Mouse (Mus musculus): ENCODE results near the gene Ccdc125.
A peak's percentile ranks its signal among the peaks of the same experiment; 100 is the strongest.

Ccdc125 gene

GRCm38 (mm10) chr13:100669291-100670022, at the start of gene Ccdc125:
TSS of gene Ccdc125 (plus strand) at chr13:100669717.
- DNase-seq = peak; percentile 53 to 57

GRCm38 (mm10) chr13:100622241-100622640, 47.3 kb upstream of the Ccdc125 start:
- DNase-seq = no peak

GRCm38 (mm10) chr13:100634106-100634691, 35.3 kb upstream of the Ccdc125 start:
- no peak for DNase-seq

GRCm38 (mm10) chr13:100642471-100643209, 26.9 kb upstream of the Ccdc125 start:
- no peak for DNase-seq

- DNase-seq = no peak
Measured at GRCm38 (mm10) chr13:100648223-100648622, 21.3 kb upstream of the Ccdc125 start.

GRCm38 (mm10) chr13:100650550-100651438, 18.7 kb upstream of the Ccdc125 start, which contains the start of the genes Ak6 and Rad17:
TSS of gene Ak6 (plus strand) at chr13:100650979.
TSS of gene Rad17 (minus strand) at chr13:100651051.
- peak; percentile 96 to 98 for DNase-seq

- DNase-seq = no peak
Measured at GRCm38 (mm10) chr13:100651439-100652186, 17.9 kb upstream of the Ccdc125 start, which contains the start of gene Taf9. TSS of gene Taf9 (plus strand) at chr13:100651579.

- no peak for DNase-seq
Measured at GRCm38 (mm10) chr13:100658091-100658490, 11.4 kb upstream of the Ccdc125 start.

- peak; percentile 75 to 83 for DNase-seq
Measured at GRCm38 (mm10) chr13:100659864-100660456, 9.6 kb upstream of the Ccdc125 start.

- no peak for DNase-seq
Measured at GRCm38 (mm10) chr13:100670181-100670741, 744 bp downstream of the Ccdc125 start.

- no peak for DNase-seq
Measured at GRCm38 (mm10) chr13:100675936-100676635, 6.6 kb downstream of the Ccdc125 start.

- no peak for DNase-seq
Measured at GRCm38 (mm10) chr13:100681615-100682014, 12.1 kb downstream of the Ccdc125 start.

- no peak for DNase-seq
Measured at GRCm38 (mm10) chr13:100682837-100683236, 13.3 kb downstream of the Ccdc125 start.

GRCm38 (mm10) chr13:100684355-100684754, 14.8 kb downstream of the Ccdc125 start:
- DNase-seq = no peak

- DNase-seq = no peak
Measured at GRCm38 (mm10) chr13:100687513-100687912, 18.0 kb downstream of the Ccdc125 start.

GRCm38 (mm10) chr13:100697541-100697940, 28.0 kb downstream of the Ccdc125 start:
- DNase-seq = no peak

GRCm38 (mm10) chr13:100698866-100699265, 29.3 kb downstream of the Ccdc125 start:
- no peak for DNase-seq

GRCm38 (mm10) chr13:100703468-100703867, 34.0 kb downstream of the Ccdc125 start:
- DNase-seq = no peak

- DNase-seq = no peak
Measured at GRCm38 (mm10) chr13:100706206-100706605, 36.7 kb downstream of the Ccdc125 start.

GRCm38 (mm10) chr13:100715467-100715866, 46.0 kb downstream of the Ccdc125 start:
- no peak for DNase-seq
